Mouse (Mus musculus) cortical plate, adult 2 months (tissue): Measurements from ENCODE around the gene Gm10337. TPM values are rescaled to one million over a fixed set of nuclear protein-coding genes. Genes with fewer than 3 reads are reported as not detected.

Experiments used
- H3K27ac ChIP-seq: fragments of 200-500 bp; 2 replicates; pipeline ENCODE4 v1.5.1; 2012; ENCODE audit warnings: low read length, control low read depth, inconsistent platforms; ENCODE audit not compliant: insufficient read depth
- H3K4me1 ChIP-seq: fragments of 200-500 bp; 2 replicates; pipeline ENCODE4 v1.6.1; 2011; ENCODE audit warnings: low read length; ENCODE audit not compliant: control insufficient read depth, insufficient read depth
- H3K4me3 ChIP-seq: fragments of 200-500 bp; 2 replicates; pipeline ENCODE4 v1.5.1; 2011; ENCODE audit warnings: mild to moderate bottlenecking, low read length, control low read depth; ENCODE audit not compliant: insufficient read depth
- CTCF ChIP-seq: fragments of 200-500 bp; IDR thresholded peaks from 2 replicates; pipeline ENCODE4 v1.5.1; 2011; ENCODE audit warnings: mild to moderate bottlenecking, control low read depth, low read length; ENCODE audit not compliant: insufficient read depth; ENCODE audit errors: extremely low read depth
- POLR2A ChIP-seq: fragments of 200-500 bp; IDR thresholded peaks from 2 replicates; pipeline ENCODE4 v1.6.1; 2011; ENCODE audit warnings: mild to moderate bottlenecking, low read length, control low read depth; ENCODE audit not compliant: insufficient read depth; ENCODE audit errors: extremely low read depth
- polyA plus RNA-seq: library from polyadenylated mRNA; depleted of rRNA; stranded (reverse); fragments of >200 nt; gene quantifications from 2 replicates; pipeline ENCODE4 v1.2.3, GENCODE M21; 2012

Gm10337 gene
- polyA plus RNA-seq, 1 experiment, result not detected

DNA sequence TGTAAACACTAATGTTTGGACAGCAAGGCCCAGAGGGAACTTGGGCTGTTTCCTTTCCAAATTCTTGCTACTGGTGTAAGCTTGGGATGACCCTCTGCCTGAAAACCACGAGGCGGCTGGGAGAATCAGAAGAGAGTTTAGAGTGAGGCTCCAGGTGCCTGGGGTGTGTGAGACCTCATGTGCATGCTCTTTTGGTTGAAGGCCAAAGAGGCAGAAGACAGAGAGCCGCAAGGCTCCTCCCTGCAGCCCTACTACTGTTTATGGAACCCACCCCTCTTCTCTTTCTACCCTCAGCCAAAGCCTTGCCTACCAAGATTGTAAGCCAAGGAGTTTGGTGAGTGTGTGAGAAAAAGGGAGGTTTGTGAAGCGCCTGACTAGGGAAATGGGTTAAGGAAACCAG lies 12.3 kb downstream of the Gm10337 start:
- peaks cover 2% of the 10 kb centered on the region; the same call in 1 of the 2 replicates for H3K4me1 ChIP-seq

DNA sequence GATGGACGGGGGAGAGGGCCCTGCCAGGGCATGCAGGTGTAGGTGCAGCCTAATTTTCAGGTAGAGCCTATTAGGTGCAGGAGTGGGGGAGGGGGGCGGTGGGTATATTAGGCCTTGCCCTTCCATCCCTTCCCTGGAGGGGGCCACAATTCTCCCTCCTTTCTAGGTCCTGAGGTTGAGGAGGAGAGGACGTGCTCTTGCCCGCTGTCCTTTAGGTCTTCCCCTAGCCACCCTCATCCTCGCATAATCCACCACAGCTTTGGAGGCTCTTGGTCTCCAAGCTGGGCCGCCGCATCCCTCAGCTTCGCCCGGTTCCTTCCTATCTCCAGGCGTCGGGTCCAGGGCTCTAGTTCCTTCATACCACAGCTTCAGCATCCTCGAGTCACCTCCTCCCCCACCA lies 12.8 kb downstream of the Gm10337 start:
- peak overlapping the region; percentile 92 for H3K4me3 ChIP-seq
- peaks cover 2% of the 10 kb centered on the region; the same call in 1 of the 2 replicates for H3K4me1 ChIP-seq
- TF ChIP-seq CTCF, result no peak
- no peak for TF ChIP-seq POLR2A
- peak overlapping the region; percentile 69 for H3K27ac ChIP-seq

More for the DNA sequence above, 12.3 kb downstream of the Gm10337 start:
- 0 out of 2 replicates have a peak overlapping the region, but pooled peaks have one; percentile 69 for H3K27ac ChIP-seq
- peak overlapping the region; percentile 92 for H3K4me3 ChIP-seq
- TF ChIP-seq POLR2A (no peak), CTCF (no peak)

DNA sequence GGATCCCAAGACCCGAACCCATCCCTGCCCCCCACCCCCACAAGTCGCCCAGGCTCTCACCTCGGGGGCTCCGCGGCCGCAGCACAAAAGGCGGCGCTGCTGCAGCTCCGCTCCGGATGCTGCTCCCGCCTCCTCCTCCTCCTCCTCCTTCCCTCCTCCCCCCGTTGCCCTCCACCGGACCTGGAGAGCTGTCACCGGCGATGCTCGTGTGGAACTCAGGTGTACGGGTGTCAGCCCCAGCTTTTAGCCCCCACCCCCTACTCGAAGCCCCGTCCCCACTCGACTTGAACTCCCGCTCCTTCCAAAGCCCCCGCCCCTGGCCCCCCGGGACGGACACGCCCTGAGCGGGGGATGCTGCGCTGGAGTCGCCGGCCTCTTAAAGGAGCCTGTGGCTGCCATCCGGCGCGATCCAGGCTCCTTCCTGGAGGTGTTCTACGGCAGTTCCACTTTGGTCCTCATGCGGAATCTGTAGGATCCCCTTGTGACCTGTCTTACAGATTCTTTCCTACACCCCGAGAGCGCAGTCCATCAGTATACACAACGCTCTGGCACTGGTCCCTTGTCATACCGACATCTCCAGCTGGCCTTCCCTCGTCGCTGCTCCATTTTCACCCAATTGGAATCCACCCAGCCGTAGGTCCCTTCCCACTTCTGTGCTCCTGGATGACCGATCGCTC lies 13.3 kb downstream of the Gm10337 start, which contains the start of gene Map3k12:
Gene Map3k12, minus strand, starts transcription at position 337 of the 677 bp plus-strand sequence.
- Histone ChIP-seq H3K4me1 (peaks cover 1% of the 10 kb centered on the region; the same call in 1 of the 2 replicates), H3K4me3 (peak within 1 kb of the TSS; percentile 92), H3K27ac (peak within 1 kb of the TSS; percentile 69)
- no peak for TF ChIP-seq CTCF
- peak; percentile 26; the same call in 1 of the 2 replicates for TF ChIP-seq POLR2A

DNA sequence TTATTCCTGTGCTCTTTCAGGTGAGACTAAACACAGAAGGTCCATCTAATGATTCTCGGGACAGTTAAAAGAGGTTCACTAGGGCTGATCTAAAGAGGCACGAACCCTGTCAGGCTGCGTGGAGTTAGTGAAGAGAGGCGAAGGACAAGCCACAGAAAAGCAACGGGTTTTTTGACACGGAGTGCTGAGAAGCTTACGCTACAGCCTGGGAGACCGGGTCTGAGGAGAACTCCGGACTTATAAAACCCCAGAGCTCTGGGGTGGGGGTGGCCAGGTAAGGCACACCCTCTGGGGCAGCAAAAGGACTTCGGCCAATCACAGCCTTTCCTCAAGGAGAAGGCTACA lies 14.1 kb downstream of the Gm10337 start:
- Histone ChIP-seq H3K27ac (peak overlapping the region; percentile 66), H3K4me3 (peak overlapping the region; percentile 92), H3K4me1 (no peaks in the 10 kb centered on the region)
- no peak for TF ChIP-seq CTCF
- TF ChIP-seq POLR2A, result peak; percentile 98

DNA sequence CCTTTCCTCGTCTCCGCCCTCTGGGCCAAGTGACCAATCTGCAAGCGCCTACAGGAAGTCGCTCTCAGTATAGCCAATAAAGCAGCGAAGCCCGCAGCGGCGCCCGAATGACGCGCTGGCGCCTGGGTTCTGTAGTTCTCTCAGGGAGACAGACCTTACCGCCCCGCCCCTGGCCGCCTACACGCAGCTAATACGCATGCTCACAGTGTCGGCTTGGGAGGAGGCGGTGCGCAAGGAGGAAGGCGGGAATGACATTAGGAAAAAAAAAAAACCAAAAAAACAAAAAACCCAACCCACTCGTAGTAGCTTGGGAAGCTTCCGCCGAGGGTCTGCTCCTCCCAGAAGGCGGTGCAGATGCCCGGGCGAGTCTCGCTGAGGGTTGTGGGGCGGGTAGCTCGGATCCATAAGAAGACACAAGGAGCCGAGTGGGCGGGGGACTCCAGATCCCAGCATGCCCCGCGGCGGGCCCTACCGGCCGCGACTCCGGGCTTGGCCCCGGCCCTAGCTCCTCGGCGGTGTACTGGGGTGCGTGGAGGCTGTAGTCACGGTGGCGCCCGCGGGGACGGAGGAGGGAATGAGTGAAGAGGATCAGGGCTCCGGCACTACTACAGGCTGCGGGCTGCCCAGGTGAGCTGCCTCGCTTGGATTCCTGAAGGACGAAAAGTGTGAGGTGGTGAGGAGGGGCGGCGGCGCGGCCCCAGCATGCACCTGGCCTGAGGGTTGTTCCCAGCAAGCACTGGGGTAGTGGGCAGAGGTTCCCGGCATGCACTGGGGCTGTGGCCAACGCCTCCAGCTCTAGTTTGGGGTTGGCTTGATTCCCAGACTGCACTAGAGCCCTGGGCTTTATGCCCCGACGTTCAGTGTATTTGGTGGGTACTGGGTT lies 14.7 kb downstream of the Gm10337 start, which contains the start of gene Tarbp2:
Gene Tarbp2, plus strand, starts transcription at position 217 of the 883 bp plus-strand sequence.
- H3K4me1 ChIP-seq, result no peaks in the 10 kb centered on the region
- H3K27ac ChIP-seq, result peak within 1 kb of the TSS; percentile 98
- TF ChIP-seq POLR2A (peak; percentile 65), CTCF (no peak)
- peak within 1 kb of the TSS; percentile 92 for H3K4me3 ChIP-seq

DNA sequence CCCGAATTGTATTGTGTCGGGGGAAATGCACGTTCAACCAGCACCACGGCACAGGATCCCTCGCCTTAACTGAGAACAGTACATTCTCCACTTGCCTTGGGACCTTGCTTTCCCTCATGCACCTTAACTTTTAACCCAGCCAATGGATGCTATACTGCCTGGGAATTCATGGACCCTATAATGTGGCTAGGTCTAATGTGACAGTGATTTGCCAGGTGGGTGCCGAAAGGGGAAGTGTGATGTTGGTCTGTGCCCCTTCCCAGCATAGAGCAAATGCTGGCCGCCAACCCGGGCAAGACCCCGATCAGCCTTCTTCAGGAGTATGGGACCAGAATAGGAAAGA lies 15.3 kb downstream of the Gm10337 start:
- TF ChIP-seq CTCF (no peak), POLR2A (no peak)
- peak overlapping the region; percentile 78 for H3K27ac ChIP-seq
- H3K4me3 ChIP-seq, result peak overlapping the region; percentile 53
- no peaks in the 10 kb centered on the region for H3K4me1 ChIP-seq

DNA sequence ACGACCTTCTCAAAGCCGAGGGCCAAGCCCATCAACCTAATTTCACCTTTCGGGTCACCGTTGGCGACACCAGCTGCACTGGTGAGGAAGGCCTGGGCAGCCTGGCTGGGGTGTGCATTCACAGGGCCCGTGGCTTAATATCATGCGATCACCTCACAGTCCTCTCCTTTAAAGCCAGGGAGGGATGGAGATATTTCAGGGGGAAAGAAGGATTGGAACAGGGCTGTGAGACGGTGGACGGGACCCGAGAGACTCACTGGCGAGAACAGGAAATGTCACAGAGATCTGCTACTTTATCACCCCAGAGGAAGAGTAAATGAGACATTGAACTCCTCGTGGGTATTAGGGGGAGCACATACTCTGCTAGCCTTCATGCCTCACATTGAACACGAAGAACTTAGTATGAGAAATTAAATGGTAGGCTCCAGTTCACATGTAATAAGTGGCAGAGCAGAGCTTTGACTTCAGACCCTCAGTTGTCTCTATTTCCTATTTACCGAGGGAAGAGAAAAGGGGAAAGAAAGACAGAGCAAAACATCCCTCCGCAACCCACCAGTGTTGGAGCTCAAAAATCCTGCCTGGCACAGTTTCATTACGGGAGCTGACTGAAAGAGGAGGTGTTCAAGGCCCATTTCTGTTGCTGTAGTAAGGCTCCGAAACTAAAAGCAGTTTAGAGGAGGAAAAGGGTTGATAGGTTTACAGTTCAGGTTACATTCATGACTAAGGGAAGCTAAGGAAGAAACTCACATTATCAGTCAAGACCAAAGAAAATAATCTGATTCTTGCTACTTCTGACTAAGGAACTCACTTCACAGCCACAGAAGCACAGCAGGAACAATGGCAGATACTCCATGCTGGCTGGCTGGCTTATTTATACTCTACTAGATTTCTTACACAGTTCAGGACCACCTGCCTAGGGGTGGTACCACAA lies 16.0 kb downstream of the Gm10337 start:
- H3K4me1 ChIP-seq, result no peaks in the 10 kb centered on the region
- peak overlapping the region; percentile 53 for H3K4me3 ChIP-seq

DNA sequence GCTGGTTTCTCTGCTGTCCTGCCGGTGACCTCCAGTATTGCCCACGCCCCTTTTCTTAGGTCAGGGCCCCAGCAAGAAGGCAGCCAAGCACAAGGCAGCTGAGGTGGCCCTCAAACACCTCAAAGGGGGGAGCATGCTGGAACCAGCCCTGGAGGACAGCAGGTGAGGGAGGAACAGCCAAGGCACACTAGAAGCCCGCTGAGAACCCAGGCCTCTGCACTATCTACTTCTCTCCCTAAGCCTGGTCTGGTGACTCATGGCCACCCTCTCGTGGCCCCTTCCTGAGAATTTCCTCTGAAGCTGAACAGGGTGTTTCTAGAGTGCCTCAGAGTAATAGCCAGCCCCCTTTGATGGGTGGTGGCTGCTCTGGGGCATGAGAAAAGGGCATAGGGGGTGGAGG lies 16.9 kb downstream of the Gm10337 start:
- TF ChIP-seq POLR2A (no peak), CTCF (no peak)
- Histone ChIP-seq H3K27ac (no peak overlapping the region), H3K4me3 (no peak overlapping the region), H3K4me1 (no peaks in the 10 kb centered on the region)

More for the DNA sequence above, 16.0 kb downstream of the Gm10337 start:
- no peak overlapping the region for H3K27ac ChIP-seq
- TF ChIP-seq CTCF (no peak), POLR2A (no peak)

DNA sequence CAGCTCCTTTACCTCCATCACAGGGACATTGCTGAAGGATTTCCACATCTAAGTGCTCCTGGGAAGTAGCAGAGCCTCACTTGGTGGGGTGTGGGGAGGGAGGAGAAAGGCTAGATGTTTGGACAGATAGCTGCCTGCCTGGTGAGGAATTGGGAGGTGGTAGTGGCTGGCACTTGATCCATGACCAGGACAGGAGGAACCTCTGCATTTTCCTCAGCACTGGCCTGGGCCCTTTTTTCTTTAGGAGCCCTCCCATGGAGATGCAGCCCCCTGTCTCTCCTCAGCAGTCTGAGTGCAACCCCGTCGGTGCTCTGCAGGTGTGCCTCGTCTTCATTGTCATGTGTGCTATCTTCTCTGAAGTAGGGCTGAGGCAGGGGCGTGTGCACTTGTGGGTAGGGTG lies 18.0 kb downstream of the Gm10337 start:
- TF ChIP-seq CTCF (no peak), POLR2A (no peak)
- H3K27ac ChIP-seq, result no peak overlapping the region
- no peaks in the 10 kb centered on the region for H3K4me1 ChIP-seq
- H3K4me3 ChIP-seq, result no peak overlapping the region
